Mouse (Mus musculus) limb, embryonic 10.5 days (tissue): ENCODE measurements around the gene Rasal3. TPM values are rescaled to one million over a fixed set of nuclear protein-coding genes. Genes with fewer than 3 reads are reported as not detected.
A peak's percentile ranks its signal among the peaks of the same experiment; 100 is the strongest.

ENCODE experiments used
- DNase-seq: peaks from one replicate; pipeline ENCODE4 v3.0.0-alpha.2; 2017; ENCODE audit warnings: low spot score
- H3K27ac ChIP-seq: fragments of 300-500 bp; sonication (generic); 2 replicates; pipeline ENCODE4 v1.5.1; 2016; ENCODE audit warnings: mild to moderate bottlenecking
- H3K27me3 ChIP-seq: fragments of 300-500 bp; sonication (generic); 2 replicates; pipeline ENCODE4 v1.6.1; 2016; ENCODE audit warnings: low read depth, mild to moderate bottlenecking; ENCODE audit not compliant: poor library complexity, severe bottlenecking
- H3K36me3 ChIP-seq: fragments of 300-500 bp; sonication (generic); 2 replicates; pipeline ENCODE4 v1.6.1; 2016; ENCODE audit warnings: mild to moderate bottlenecking, moderate library complexity
- H3K4me1 ChIP-seq: fragments of 300-500 bp; sonication (generic); 2 replicates; pipeline ENCODE4 v1.6.1; 2016
- H3K4me3 ChIP-seq: fragments of 300-500 bp; sonication (generic); 2 replicates; pipeline ENCODE4 v1.5.1; 2016; ENCODE audit warnings: mild to moderate bottlenecking, moderate library complexity
- H3K9me3 ChIP-seq: fragments of 300-500 bp; sonication (generic); replicated peaks from 2 replicates; pipeline ENCODE4 v1.6.1; 2016; ENCODE audit warnings: mild to moderate bottlenecking
- WGBS: fragments of 180-500 bp; shearing (Covaris S2); methylation state at CpG from one replicate; pipeline ENCODE4 v1.1.7; 2016; 5-methylcytosine and 5-hydroxymethylcytosine counted together
- microRNA-seq: library from miRNA; unstranded; fragments of <30 nt; microRNA quantifications from one replicate; pipeline ENCODE4, GENCODE M21; 2017
- polyA plus RNA-seq: library from polyadenylated mRNA; unstranded; fragments of >200 nt; fragmentation: Nextera tagmentation; extraction: Ambion mirVana; gene quantifications from 2 replicates; pipeline ENCODE4 v1.2.1, GENCODE M21; 2016

Gene Rasal3
- polyA plus RNA-seq, 1 experiment from 2014 or later, result 0.33 TPM

DNA sequence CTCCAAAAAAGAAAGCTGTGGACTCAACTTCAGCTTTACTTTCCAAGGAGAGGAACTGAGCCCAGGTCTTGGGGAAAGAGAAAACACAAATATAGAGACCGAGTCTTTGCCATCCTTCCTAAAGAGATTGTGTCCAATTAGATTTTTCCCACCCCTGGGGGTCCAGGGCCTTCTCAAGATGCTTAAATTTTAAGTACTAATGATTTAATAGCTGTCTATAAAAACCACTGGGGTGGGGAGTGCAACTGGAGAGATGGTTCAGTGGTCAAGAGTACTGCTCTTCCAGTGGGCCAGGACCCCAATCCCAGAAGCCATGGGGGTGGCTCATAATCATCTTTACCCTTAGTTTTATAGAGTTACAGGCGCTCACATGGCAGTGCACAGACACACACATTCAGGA is 55.0 kb downstream of the Rasal3 start:
- Histone ChIP-seq H3K9me3 (no peaks in the 10 kb centered on the region), H3K27ac (no peak overlapping the region), H3K36me3 (peaks cover 28% of the 10 kb centered on the region), H3K27me3 (no peaks in the 10 kb centered on the region), H3K4me3 (peak overlapping the region; percentile 72; the same call in 1 of the 2 replicates), H3K4me1 (peaks cover 15% of the 10 kb centered on the region)
- WGBS, result 91% methylated on average over 2 of the region's 2 CpGs
- DNase-seq, result no peak

DNA sequence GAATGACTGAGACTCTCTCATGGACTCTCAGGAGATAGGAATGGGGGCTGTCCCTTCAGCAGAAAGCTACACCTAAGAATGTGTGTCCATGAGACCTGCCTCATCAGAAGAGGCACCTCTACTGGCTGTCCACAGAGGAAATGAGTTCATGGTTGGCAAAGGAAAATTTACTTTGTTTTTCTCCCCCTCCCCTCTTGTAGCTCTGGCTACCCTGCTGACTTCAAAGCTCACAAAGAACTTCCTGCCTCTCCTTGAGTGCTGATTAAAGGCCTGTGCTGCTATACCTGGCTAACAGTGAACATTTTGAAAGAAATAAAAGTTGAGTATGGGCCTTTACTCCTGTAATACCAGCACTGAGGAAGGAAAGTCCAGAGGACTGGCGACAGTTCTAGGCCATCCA is 62.3 kb downstream of the Rasal3 start:
- no peak for DNase-seq
- no peaks in the 10 kb centered on the region for H3K4me1 ChIP-seq
- no peak overlapping the region for H3K4me3 ChIP-seq
- H3K27me3 ChIP-seq, result no peaks in the 10 kb centered on the region
- no peak overlapping the region for H3K27ac ChIP-seq
- 88% methylated on average over 1 of the region's 1 CpGs for WGBS
- H3K36me3 ChIP-seq, result peaks cover 75% of the 10 kb centered on the region
- no peaks in the 10 kb centered on the region for H3K9me3 ChIP-seq

Small RNA genes within 50 kb of the gene (microRNA-seq; reads per million reads assigned to microRNA genes)
- not detected for gene Gm22201

Other genes starting within 250 kb of the Rasal3 start
- gene Notch3, start 236.7 kb downstream of the Rasal3 start, polyA plus RNA-seq, result 23.8 and 32.1 TPM in 2 replicates
- gene Ephx3, start 214.0 kb downstream of the Rasal3 start, polyA plus RNA-seq, result 0.11 TPM in 1 of 2 replicates, not detected in the other
- 132 and 134 TPM in 2 replicates for gene Brd4, start 118.9 kb downstream of the Rasal3 start, polyA plus RNA-seq
- gene Akap8, start 82.3 kb downstream of the Rasal3 start, polyA plus RNA-seq, result 142 and 157 TPM in 2 replicates
- 84.7 and 106 TPM in 2 replicates for gene Akap8l, start 53.0 kb downstream of the Rasal3 start, polyA plus RNA-seq
- 36.7 and 37.2 TPM in 2 replicates for gene Wiz, start 14.1 kb downstream of the Rasal3 start, polyA plus RNA-seq
- gene Pglyrp2, start 20.6 kb upstream of the Rasal3 start, polyA plus RNA-seq, result not detected in 2 replicates
- gene Cyp4f39, start 49.1 kb upstream of the Rasal3 start, polyA plus RNA-seq, result not detected in 2 replicates
- gene Cyp4f17, start 102.5 kb upstream of the Rasal3 start, polyA plus RNA-seq, result 5.6 and 9.2 TPM in 2 replicates
- gene Cyp4f16, start 133.0 kb upstream of the Rasal3 start, polyA plus RNA-seq, result 13.4 and 19.2 TPM in 2 replicates
- gene Cyp4f37, start 217.7 kb upstream of the Rasal3 start, polyA plus RNA-seq, result not detected in 2 replicates